Mouse (Mus musculus) cortical plate, adult 2 months (tissue): Measurements from ENCODE around the gene Eya4.

Experiments used
- CTCF ChIP-seq: fragments of 200-500 bp; IDR thresholded peaks from 2 replicates; pipeline ENCODE4 v1.5.1; 2011; ENCODE audit warnings: mild to moderate bottlenecking, control low read depth, low read length; ENCODE audit not compliant: insufficient read depth; ENCODE audit errors: extremely low read depth
- POLR2A ChIP-seq: fragments of 200-500 bp; IDR thresholded peaks from 2 replicates; pipeline ENCODE4 v1.6.1; 2011; ENCODE audit warnings: mild to moderate bottlenecking, low read length, control low read depth; ENCODE audit not compliant: insufficient read depth; ENCODE audit errors: extremely low read depth

- TF ChIP-seq CTCF (no peak), POLR2A (no peak)
These were observed 28.3 kb downstream of the Eya4 start for GRCm38 (mm10) chr10:23322275-23322674.
